Mouse (Mus musculus): Measurements from ENCODE around the gene Rmnd5a.
"Not testable (repeated sequence)": the region's sequence is repeated elsewhere in the genome, so short reads cannot be mapped to it uniquely, and the experiment has no call there.

Rmnd5a gene

GRCm38 (mm10) chr6:71440492-71441250 is at the start of gene Rmnd5a:
Gene Rmnd5a (minus strand): TSS chr6:71440637.
- in situ Hi-C loops (cut with MboI, MseI): loop anchor here (5.0 kb wide), 1 partner anchor 52 kb away; the partner anchor contains the start of gene Rnf103

- in situ Hi-C loops (cut with MboI, MseI): no loop called here
Measured at GRCm38 (mm10) chr6:71487966-71488365, 47.5 kb upstream of the Rmnd5a start.

- in situ Hi-C loops (cut with MboI, MseI): no loop called here
Measured at GRCm38 (mm10) chr6:71486867-71487266, 46.4 kb upstream of the Rmnd5a start.

GRCm38 (mm10) chr6:71486226-71486625 is 45.8 kb upstream of the Rmnd5a start:
- in situ Hi-C loops (cut with MboI, MseI): no loop called here

- in situ Hi-C loops (cut with MboI, MseI): no loop called here
Measured at GRCm38 (mm10) chr6:71485246-71485645, 44.8 kb upstream of the Rmnd5a start.

GRCm38 (mm10) chr6:71481136-71481535 is 40.7 kb upstream of the Rmnd5a start:
- in situ Hi-C loops (cut with MboI, MseI): no loop called here

- in situ Hi-C loops (cut with MboI, MseI): no loop called here
Measured at GRCm38 (mm10) chr6:71480136-71480535, 39.7 kb upstream of the Rmnd5a start.

GRCm38 (mm10) chr6:71479588-71479987 is 39.2 kb upstream of the Rmnd5a start:
- in situ Hi-C loops (cut with MboI, MseI): not testable (repeated sequence)

GRCm38 (mm10) chr6:71478816-71479568 is 38.6 kb upstream of the Rmnd5a start:
- in situ Hi-C loops (cut with MboI, MseI): not testable (repeated sequence)

GRCm38 (mm10) chr6:71476783-71477182 is 36.3 kb upstream of the Rmnd5a start:
- in situ Hi-C loops (cut with MboI, MseI): no loop called here

- in situ Hi-C loops (cut with MboI, MseI): no loop called here
Measured at GRCm38 (mm10) chr6:71475604-71476003, 35.2 kb upstream of the Rmnd5a start.

- in situ Hi-C loops (cut with MboI, MseI): no loop called here
Measured at GRCm38 (mm10) chr6:71472786-71473185, 32.3 kb upstream of the Rmnd5a start.

- in situ Hi-C loops (cut with MboI, MseI): no loop called here
Measured at GRCm38 (mm10) chr6:71471830-71472520, 31.5 kb upstream of the Rmnd5a start.

GRCm38 (mm10) chr6:71469291-71469690 is 28.9 kb upstream of the Rmnd5a start:
- in situ Hi-C loops (cut with MboI, MseI): no loop called here

GRCm38 (mm10) chr6:71467766-71468165 is 27.3 kb upstream of the Rmnd5a start:
- in situ Hi-C loops (cut with MboI, MseI): no loop called here

GRCm38 (mm10) chr6:71465146-71465545 is 24.7 kb upstream of the Rmnd5a start:
- in situ Hi-C loops (cut with MboI, MseI): no loop called here

GRCm38 (mm10) chr6:71457956-71458608 is 17.6 kb upstream of the Rmnd5a start:
- in situ Hi-C loops (cut with MboI, MseI): no loop called here

- in situ Hi-C loops (cut with MboI, MseI): not testable (repeated sequence)
Measured at GRCm38 (mm10) chr6:71453983-71454739, 13.7 kb upstream of the Rmnd5a start.

GRCm38 (mm10) chr6:71452792-71453191 is 12.4 kb upstream of the Rmnd5a start:
- in situ Hi-C loops (cut with MboI, MseI): no loop called here

GRCm38 (mm10) chr6:71445560-71445959 is 5.1 kb upstream of the Rmnd5a start:
- in situ Hi-C loops (cut with MboI, MseI): no loop called here

GRCm38 (mm10) chr6:71444756-71445155 is 4.3 kb upstream of the Rmnd5a start:
- in situ Hi-C loops (cut with MboI, MseI): loop anchor here (5.0 kb wide), 1 partner anchor 48 kb away; the partner anchor contains the start of gene Rnf103

Measured in T-helper 1 cell (primary cell).